Mouse (Mus musculus): ENCODE measurements around the gene Anp32e. TPM values are rescaled to one million over a fixed set of nuclear protein-coding genes. Genes with fewer than 3 reads are reported as not detected.
"Not testable (repeated sequence)": the region's sequence is repeated elsewhere in the genome, so short reads cannot be mapped to it uniquely, and the experiment has no call there.

Anp32e gene
- polyA plus RNA-seq, 2 experiments from 2014 or later, result 162 to 218 TPM

DNA sequence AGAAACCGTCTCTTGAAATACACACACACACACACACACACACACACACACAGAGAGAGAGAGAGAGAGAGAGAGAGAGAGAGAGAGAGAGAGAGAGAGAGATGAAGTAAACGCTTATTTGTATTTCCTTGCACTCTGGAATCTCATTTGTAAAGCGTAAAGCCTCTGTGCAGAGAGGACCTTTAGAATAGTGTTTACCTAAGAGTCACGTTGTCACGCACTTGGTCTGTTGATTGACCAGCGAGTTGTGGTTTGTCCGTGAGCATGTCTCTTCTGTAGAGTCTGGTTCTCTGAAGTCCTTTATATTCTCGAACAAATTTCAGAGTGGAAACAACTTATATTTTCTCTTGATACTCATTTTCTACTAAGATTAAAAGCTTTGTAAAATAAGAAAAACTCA, 15.7 kb downstream of the Anp32e start:
- no peak for ATAC-seq

DNA sequence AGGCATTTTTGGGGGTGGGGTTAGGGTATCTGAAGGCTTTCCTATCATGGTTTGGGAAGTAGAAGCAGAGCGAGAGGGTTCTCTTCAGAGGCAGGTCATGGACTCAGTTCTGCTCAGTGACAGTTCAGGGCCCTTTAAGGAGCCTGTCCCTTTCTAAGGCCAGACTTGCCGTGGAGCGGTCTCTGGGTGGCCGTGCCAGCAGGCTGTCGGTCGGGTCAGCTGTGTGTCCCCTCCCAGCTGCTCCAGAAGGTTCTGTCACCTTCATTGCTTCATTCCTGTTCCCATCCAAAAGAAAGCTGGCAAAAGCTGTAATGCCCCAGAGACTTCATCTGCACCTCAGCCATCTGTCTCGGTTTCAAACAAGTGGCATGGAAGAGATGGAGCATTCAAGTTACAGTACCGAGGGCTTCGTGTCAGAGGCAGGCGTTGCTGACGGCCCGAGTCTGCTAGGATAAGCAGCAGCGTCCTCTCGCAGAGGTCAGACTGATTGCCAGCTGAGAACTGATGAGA, 16.7 kb downstream of the Anp32e start:
- ATAC-seq, result no peak

DNA sequence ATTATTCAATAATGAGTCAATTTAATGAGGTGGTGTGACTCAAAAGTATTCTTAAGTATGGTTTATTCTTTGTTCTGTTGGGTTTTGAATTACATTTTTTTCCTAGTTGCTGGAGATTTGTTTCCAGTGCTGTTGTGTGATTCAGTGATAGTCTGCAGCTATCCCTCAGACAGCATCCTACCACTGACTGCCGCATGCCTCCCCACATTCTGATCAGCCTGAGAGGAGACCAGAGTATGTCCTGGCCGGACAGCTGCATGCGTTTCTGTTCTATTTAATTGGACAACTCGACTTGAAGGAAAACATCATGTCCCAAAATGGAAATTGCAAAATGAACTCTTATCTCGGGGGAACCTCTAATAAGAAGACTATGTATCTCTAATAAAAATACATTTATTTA, 19.3 kb downstream of the Anp32e start:
- no peak for ATAC-seq

DNA sequence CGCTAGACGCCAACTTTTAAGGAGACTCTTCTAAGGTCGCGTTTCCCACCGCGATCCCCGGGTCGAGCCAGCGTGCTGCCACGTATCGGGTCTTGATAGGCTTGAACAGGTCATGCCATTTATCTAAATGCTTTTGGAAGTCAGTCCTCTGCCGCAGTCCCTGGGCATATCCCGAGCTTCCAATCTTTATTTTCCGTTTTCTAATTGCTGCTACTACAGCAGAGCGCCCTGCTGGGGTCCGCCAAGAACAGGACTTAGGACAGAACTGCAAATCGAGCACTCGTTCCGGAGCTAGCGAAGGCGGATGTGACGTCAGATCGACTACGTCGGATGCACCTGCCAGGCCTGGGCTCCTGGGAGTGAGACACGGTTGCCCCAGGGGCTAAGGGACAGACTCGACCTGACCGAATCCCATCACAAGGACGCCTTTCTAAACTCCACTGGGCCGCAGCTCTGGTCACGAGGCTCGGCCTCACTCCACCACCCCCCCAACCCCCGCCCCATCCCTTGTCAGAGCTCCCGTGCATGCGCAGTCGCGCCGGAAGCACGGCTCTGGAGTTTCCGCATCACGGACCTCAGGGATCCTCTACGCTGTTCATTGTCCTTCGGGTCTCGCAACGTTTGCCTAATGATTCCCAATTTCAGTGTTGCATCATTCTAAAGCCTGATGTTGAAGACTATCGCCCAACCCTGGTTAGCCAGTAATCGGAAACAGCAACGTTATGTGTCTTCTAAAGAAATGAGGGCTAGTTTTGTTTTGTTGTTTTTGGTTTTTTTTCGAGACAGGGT, 21.9 kb downstream of the Anp32e start:
- peak; percentile 87 for ATAC-seq

DNA sequence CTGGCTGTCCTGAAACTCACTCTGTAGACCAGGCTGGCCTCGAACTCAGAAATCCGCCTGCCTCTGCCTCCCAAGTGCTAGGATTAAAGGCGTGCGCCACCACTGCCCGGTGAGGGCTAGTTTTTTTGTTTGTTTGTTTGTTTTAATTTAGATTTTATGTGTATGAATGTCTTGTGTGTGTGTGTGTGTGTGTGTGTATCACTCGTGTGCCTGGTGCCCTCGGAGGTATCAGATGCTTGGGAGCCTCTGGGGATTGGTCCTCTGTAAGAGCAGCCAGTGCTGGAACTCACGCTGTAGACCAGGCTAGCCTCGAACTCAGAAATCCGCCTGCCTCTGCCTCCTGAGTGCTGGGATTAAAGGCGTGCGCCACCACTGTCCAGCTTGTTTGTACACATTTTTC, 22.5 kb downstream of the Anp32e start:
- not testable (repeated sequence) for ATAC-seq

DNA sequence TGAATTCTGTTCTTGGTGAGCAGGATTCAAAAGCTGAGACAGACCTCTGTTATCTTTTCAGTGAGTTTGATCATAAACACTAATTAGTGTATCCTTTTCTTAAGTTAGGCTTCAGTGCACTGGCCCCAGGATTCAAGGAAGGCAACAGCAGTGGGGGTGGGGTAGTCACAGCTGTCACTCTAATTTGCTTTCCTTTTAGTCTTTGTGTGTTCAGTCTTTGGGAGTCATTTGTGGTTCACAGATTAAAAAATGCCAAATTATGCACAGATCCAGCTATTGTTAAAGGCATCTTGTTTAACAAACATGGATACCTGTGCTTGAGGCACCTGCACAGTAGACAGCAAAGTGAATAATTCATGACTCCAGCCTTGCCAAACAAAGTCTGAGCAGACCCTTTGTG, 24.0 kb downstream of the Anp32e start:
- no peak for ATAC-seq

DNA sequence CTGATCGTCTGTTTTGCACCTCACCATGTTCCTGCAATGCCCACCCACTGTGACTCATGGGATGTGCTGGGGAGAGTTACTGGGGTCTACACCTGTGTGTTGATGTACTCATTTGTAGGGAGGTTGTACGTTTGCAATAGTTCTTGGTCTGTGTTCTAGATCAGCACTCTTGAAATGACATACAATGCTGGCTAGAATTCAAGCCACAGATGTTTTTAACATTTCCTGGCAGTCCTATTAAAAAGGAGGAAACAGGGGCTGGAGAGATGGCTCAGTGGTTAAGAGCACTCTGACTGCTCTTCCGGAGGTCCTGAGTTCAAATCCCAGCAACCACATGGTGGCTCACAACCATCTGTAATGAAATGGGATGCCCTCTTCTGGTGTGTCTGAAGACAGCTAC, 24.5 kb downstream of the Anp32e start:
- ATAC-seq, result no peak

DNA sequence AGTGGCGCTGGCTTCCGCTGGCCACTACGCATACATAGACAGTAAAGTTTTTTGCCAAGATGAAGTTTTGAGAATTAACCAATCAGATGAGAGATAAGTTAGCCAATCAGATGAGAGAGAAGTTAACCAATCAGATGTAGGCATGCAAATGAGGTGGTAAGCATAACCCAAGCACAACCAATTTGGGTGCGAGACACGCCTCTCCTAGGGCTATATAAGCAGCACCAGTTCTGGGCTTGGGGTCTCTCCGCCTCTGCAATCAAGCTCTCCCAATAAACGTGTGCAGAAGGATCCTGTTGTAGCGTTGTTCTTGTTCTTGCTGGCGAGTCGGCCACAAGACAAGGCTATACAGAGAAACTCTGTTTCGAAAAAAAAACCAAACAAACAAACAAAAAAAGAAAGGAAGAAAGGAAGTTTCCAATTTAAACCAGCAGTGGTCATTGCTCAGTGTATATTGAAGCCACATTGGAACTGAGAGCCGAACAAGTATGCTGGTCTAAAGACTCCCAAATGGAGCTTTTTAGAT, 25.7 kb downstream of the Anp32e start:
- not testable (repeated sequence) for ATAC-seq

DNA sequence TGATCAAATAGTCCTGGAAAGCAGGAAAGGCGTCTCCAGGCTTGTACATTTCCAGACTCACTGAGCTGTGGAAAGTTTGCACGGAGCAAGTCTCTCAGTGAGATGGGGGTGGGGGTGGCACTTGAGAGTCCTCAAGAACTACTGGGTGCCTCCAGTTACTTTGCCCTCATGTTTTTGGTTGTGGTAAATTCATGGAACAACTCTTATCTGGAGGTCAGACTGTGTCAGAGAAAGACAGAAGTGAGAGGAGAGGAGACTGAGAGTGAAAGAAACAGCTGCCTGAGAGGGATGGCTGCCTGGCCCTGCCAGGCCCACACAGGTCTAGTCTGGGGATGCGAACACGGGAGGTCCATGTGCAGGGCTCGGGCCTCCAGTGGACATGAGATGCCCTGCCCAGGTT, 26.3 kb downstream of the Anp32e start:
- no peak for ATAC-seq

DNA sequence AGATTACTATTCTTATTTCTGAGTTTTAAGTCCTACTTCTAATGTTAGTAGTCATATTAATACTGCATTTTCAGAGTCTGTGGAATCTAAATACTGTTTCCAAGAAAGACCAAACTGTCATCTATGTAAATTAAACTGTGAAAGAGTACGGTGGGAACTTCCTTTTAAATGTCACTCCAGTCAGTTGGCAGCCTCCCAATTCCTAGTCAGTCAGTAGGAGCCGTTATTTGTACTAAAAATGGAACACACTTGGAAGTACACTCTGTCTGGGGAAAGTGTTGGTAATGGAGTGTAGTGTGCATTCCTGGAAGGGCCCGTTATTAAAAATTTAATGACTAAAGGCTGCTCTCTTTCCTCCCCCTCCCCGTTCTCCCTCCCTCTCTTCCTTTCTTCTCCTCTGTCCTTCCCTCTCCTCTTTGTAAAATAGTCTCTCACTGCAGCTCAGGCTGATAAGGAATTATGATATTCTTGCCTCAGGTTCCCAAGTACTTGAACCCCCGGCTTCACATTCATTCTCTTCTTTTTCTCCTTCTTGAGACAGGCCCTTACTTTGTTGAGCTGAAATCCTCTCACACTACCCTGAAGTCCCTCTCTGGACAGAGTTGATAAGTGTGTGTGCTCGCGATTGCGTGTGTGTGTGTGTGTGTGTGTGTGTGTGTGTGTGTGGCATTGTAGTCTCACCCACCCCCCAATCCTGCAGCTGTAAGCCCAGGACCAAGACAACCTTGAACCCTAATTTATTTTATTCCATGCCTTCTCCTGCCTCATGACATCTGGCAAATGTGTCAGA, 28.5 kb downstream of the Anp32e start:
- no peak for ATAC-seq

DNA sequence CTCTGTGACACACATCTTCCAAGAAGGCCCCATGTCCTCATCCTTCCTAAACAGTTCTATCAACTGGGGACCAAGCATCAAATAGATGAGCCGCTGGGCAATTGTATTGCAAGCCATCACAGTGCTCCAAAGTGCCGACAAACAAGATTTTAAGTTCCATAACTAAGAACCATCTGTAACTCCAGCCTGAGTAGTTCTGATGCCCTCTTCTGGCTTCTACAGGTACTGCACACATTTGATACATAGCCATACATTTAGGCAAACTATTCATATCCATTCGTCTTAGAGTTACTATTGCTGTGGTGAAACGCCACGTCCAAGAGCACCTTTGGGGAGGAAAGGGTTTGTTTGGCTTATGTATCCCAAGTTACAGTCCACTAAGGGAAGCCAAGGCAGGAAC, 30.0 kb downstream of the Anp32e start:
- no peak for ATAC-seq

DNA sequence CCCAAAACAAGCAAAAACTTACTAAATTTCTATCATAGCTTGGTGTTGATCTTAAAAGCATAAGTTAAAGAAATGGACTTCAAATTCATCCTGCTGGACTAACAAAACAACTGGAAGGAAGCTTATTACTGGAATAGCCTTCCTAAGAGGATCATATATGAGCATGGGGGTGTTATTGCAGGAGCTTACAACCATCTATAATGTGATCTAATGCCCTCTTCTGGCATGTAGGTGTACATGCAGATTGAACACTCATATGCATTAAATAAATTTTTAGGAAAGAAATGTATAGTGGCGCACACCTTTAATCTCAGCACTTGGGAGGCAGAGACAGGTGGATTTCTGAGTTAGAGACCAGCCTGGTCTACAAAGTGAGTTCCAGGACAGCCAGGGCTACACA, 30.8 kb downstream of the Anp32e start:
- no peak for ATAC-seq

DNA sequence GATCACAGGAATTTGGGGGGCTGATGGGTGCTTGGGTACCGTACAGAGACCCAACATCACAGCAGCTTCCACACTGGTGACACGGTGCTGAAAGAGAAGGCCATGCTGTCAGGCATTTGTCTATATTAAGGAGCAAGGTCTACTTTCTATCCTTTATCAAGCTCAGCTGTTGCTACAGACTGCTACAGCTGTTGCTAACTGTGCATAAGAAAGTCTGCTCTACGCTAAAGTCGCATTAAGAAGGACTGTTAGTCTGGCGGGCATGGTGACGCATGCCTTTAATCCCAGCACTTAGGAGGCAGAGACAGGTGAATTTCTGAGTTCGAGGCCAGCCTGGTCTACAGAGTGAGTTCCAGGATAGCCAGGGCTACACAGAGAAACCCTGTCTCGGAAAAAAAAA, 33.1 kb downstream of the Anp32e start:
- not testable (repeated sequence) for ATAC-seq

DNA sequence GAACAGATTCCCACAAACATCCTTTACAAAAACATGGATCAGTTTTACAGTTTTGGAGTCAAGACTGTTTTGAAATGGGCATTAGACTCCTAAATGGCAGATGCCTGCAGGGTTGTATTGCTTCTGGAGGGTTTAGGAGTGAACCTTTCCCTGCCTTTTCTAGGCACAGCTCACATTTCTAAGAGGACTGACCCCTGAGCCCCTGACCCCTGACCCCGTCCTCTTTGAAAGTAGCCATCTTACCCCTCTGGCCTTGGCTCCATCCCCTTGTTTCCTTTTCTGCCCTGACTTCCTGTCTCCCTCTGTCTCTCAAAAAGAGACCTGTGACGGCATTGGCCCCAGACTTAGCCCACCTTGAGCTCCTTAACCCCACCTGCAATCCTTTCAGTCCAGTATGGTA, 34.2 kb downstream of the Anp32e start:
- ATAC-seq, result no peak

DNA sequence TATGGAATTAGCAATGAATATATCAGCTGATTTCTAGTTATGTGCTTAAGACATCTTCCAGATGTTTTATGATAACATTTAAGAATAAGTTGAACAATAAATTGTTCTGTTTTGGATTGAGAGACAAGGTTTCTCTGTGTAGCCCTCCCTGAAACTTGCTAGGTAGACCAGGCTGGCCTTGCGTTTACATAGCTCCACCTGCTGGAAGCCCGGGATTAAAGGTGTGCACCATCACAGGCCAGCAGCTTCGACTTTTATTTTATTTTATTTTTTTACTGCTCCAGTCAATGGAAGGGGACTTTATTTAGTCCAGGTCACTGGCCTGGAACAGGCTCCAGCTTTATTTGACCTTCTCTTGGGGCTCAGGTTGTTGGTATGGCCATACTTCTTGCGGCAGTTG, 34.6 kb downstream of the Anp32e start:
- no peak for ATAC-seq

DNA sequence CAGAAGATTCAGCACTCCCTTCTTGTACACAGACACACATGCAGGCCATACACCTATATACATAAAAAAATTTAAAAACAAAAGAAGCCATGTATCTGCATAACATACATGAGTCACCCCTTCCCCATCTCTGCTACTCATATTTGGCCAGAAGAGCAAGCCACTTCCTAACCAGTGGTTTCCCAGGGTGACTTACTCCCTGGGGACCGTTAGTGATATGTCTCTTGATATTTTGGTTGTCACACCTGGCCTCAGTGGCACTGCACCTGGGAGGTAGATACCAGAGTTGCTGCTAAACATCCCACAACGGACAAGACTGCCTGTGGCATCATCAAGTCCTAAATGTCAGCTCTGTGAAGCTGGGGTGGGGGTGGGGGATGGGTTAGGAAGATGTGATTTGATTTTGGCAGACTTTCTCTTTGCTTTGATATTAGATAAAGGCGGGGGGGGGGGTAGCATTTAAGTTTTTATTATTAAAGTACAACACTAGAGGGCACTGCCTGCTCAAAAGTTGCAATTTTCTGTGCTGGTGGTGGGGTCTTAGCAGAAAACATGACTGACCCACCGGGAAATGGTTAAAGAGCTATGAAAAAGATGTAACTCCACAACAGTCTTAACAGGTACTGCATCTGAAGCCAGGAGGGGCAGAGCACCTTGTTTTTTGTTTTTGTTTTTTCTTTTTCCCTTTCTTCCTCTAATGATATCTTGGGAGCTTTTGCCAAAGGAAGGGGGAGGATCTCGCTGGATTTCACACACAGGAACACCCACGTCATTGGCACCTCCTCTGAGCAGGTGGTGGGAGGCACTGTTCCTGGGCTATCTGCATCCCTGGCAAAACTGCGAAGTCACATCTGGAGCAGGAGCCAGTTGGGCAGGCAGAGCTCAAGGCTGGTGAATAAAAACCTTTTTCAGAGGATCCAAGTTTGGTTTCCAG, 36.7 kb downstream of the Anp32e start:
- ATAC-seq, result no peak

DNA sequence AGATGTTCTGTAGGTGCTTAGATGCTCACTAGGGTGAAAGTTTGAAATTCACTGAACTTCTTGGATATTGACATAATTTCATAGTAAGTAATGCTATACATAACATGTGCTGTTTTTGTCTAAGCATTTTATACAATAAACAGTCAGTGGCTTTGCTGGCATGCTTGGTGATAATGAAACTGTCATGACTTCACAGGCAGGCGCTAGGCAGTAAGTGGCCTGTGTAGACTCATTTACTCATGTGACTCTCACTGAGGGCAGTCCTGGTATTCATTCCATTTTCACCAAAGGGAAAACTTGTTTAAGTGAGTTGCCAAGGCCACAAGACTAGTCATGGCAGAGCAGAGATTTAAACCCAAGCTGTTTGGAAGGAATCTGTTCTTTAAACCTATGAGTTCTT, 40.2 kb downstream of the Anp32e start:
- no peak for ATAC-seq

DNA sequence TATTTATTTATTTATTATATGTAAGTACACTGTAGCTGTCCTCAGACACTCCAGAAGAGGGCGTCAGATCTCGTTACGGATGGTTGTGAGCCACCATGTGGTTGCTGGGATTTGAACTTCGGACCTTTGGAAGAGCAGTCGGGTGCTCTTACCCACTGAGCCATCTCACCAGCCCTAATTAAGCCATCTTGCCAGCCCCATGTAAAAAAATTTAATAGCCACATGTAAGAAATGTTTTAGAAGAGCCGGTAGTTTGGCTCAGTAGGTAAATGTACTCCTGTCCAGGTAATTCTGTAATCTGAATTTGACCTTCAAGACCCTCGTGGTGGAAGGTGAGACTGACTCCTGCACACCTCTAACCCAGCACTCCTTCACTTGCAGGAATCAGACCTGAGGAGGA, 41.6 kb downstream of the Anp32e start:
- not testable (repeated sequence) for ATAC-seq

DNA sequence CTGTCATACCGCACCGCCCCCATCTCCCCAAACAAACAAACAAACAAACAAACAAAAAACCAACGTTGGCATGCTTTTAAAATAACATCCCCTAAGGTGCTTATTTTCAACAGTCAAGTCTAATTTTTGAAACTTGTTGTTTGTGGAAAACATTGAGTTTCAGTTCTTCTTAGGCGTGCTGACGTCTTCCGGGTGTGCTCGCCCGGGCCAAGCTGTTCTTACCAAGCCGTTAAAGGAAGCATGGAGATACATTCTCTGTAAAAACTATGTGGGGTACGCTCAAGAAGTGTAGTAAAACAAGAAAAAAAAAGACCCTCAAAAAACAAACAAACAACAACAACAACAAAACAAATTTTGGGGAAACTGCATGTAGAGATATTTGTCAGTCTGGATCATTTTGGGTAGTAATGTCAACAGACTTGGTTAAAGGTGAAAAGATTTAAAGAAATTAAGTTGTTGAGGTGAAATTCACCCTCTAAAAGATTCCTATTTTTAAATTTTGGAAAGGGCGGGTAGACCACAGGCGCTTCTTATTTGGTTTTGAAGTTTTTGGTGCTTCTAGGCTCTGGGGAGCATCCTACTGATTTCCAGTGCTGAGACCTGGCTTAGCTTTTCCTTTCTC, 43.3 kb downstream of the Anp32e start:
- ATAC-seq, result peak; percentile 32

DNA sequence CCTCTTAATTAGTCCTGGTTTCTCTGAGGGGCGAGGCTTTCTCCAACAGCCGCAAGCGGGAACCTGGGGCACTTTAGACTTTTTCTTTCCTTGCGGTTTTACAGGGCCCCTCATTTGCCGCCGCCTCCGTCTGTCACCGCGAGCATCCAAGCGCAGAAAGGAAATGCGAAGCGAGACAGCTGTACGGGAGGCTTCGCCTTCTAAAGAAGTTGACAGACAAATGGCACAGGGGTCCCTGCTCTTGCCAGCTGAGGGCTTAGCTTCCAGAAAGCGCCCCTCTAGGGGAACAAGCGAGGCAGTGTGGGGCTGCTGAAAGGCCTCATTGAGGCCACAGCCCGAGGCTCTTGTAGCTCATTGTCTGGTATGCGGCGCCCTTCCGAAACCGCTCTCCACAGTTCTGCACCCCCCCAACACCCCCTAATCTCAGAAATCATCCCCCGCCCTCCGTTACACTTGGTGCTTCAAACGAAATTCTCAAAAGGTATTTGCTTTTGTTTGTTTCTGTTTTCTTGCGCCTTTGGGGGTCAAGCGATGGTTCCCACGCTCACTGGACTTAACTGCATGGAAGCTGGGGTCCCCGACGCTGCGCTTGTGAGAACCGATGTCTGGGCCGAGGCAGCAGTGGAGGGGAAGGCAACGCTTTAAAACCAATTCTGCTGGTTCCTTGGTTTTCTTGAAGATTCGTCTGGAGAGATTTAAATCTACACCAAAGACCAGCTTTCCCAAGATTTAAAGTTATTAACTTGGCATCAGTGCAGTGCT, 44.0 kb downstream of the Anp32e start:
- peak; percentile 62 for ATAC-seq

DNA sequence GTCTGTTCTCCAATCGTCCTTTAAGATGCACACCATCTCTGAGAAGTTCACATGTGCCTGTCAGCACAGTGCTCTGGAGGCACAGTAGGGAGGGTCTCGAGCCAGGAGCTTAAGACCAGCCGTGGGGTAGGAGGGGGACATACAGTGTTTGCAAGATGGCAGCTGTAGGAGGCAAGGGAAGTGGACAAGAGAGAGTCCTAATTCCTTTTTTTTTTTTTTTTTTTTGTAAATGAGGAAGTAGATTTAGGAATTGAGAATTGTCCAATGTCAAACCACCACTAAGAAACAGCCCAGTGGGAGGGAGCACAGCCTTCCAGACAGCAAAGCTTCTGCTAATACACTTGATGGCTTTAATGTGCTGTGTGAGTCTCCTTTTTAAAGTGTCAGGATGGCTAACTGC, 48.0 kb downstream of the Anp32e start:
- no peak for ATAC-seq
